Mouse (Mus musculus) forebrain, embryonic 11.5 days (tissue): ENCODE measurements around the gene Irak2. TPM values are rescaled to one million over a fixed set of nuclear protein-coding genes. Genes with fewer than 3 reads are reported as not detected.

Source experiments
- ATAC-seq: fragments of 200-750 bp; cut with Nextera tagmentation; replicated peaks from 2 replicates; pipeline ENCODE4 v1.8.0; 2017; ENCODE audit warnings: moderate TSS enrichment; ENCODE audit not compliant: low FRiP score
- DNase-seq: peaks from one replicate; pipeline ENCODE4 v3.0.0-alpha.2; 2017; ENCODE audit warnings: low spot score
- H3K27ac ChIP-seq: fragments of 300-500 bp; sonication (generic); 2 replicates; pipeline ENCODE4 v1.5.1; 2014; ENCODE audit warnings: low read depth, low read length
- H3K27me3 ChIP-seq: fragments of 300-500 bp; sonication (generic); 2 replicates; pipeline ENCODE4 v1.6.1; 2014; ENCODE audit warnings: mild to moderate bottlenecking, low read length, mixed read lengths; ENCODE audit not compliant: control insufficient read depth, insufficient read depth
- H3K36me3 ChIP-seq: fragments of 300-500 bp; sonication (generic); 2 replicates; pipeline ENCODE4 v1.6.1; 2014; ENCODE audit warnings: mild to moderate bottlenecking, low read length, moderate library complexity, mixed read lengths; ENCODE audit not compliant: control insufficient read depth, insufficient read depth
- H3K4me1 ChIP-seq: fragments of 300-500 bp; sonication (generic); replicated peaks from 2 replicates; pipeline ENCODE4 v1.6.1; 2014; ENCODE audit warnings: low read length, mixed read lengths; ENCODE audit not compliant: control insufficient read depth, insufficient read depth
- H3K4me2 ChIP-seq: fragments of 300-500 bp; sonication (generic); 2 replicates; pipeline ENCODE4 v1.6.1; 2014; ENCODE audit warnings: low read depth, mild to moderate bottlenecking, low read length, moderate library complexity, mixed read lengths; ENCODE audit not compliant: severe bottlenecking
- H3K4me3 ChIP-seq: fragments of 300-500 bp; sonication (generic); 2 replicates; pipeline ENCODE4 v1.5.1; 2014; ENCODE audit warnings: low read depth, low read length
- H3K9ac ChIP-seq: fragments of 300-500 bp; sonication (generic); 2 replicates; pipeline ENCODE4 v1.6.1; 2014; ENCODE audit warnings: low read length
- H3K9me3 ChIP-seq: fragments of 300-500 bp; sonication (generic); 2 replicates; pipeline ENCODE4 v1.6.1; 2016; ENCODE audit warnings: low read length, mixed read lengths; ENCODE audit not compliant: control insufficient read depth
- WGBS: fragments of 180-500 bp; shearing (Covaris S2); extraction: QIAGEN DNeasy Blood & Tissue Kit; methylation state at CpG from one replicate; pipeline ENCODE4 v1.1.7; 2014; 5-methylcytosine and 5-hydroxymethylcytosine counted together
- polyA plus RNA-seq: library from polyadenylated mRNA; unstranded; fragments of >200 nt; fragmentation: Nextera tagmentation; extraction: Ambion mirVana; gene quantifications from 2 replicates; pipeline ENCODE4 v1.2.1, GENCODE M21; 2014

Irak2 gene
- polyA plus RNA-seq, 1 experiment from 2014 or later, result 1.6 TPM

DNA sequence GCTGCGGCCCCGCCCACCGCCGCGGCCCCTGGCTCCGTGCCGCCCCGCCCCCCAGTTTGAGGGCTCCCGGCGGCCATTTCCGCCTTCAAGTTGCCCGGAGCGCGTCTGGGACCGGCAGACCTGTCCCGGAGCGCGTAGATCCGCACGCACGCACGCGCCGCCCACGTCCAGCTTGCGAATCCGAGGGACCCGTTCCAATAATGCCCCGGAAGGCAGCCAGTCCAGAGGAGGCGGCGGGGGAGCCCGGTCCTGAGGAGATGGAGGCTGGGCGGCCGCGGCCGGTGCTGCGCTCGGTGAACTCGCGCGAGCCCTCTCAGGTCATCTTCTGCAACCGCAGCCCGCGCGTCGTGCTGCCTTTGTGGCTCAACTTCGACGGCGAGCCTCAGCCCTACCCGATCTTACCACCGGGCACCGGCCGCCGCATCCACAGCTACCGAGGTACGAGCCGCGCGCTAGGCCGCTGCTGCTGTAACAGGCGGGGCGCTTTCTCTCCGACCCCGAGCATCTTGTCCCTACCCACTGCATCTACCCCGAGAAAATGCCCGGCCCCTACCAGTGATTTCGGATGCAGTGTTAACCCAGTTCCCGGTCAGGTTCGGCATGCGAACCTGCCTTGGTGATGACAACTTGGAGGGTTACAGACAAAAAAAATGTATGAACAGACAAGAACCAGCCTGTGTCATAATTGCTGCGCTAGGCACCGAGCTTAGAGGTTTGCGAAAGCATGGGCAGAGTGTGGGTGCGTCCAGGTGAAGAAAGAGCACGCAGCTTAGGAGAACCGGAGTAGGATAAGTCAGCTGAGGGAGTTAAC is 14.1 kb upstream of the Irak2 start, which contains the start of gene Vhl:
TSS of gene Vhl (plus strand) at position 19 of the 811 bp plus-strand sequence.
- Histone ChIP-seq H3K27me3 (no peaks in the 10 kb centered on the region), H3K4me1 (peaks cover 9% of the 10 kb centered on the region), H3K36me3 (peaks cover 3% of the 10 kb centered on the region; the same call in 1 of the 2 replicates), H3K27ac (peak within 1 kb of the TSS; percentile 75), H3K9ac (peak within 1 kb of the TSS; percentile 89), H3K9me3 (no peaks in the 10 kb centered on the region), H3K4me2 (peak within 1 kb of the TSS; percentile 76), H3K4me3 (peak within 1 kb of the TSS; percentile 73)
- WGBS, result under 1% methylated on average over 71 of the region's 76 CpGs
- peak; percentile 94 for DNase-seq
- peak; percentile 91 for ATAC-seq

DNA sequence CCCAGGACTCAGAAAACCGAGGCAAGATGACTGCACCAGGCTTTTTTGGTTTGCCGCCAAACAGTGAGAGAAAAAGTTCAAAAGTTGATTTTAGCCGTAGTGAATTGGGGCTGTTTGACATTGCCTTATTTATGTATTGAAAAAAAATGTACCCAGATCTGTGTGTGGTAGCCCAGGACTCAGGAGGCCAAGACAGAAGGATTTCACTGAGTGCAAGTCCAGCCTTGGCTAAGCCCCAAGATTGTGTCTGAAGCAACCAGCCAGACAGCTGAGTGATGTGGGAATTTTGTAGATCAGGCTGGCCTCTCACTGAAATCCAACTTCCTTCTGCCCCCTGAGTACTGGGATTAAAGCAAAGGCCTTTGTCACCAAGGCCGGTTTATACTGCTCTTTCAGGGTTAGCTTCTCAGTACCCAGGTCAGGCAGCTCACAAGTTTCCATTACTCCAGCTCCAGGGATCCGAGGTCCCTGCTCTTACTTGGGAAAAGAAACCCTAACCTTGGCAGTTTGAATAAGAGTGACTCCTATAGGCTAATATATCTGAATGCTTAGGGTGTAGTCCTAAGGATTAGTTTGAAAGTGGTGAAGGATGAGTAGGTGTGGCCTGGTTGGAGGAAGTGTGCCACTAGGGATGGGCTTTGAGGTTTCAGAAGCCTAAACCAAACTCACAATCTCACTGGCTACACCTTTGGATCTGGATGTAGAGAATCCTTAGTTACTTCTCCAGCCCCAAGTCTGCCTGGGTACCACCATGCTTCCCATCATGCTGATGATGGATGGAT is 13.1 kb upstream of the Irak2 start:
- ATAC-seq, result no peak
- Histone ChIP-seq H3K4me3 (peak overlapping the region; percentile 73), H3K36me3 (peaks cover 3% of the 10 kb centered on the region; the same call in 1 of the 2 replicates), H3K27ac (no peak overlapping the region), H3K9me3 (no peaks in the 10 kb centered on the region), H3K27me3 (no peaks in the 10 kb centered on the region), H3K4me1 (peaks cover 9% of the 10 kb centered on the region), H3K4me2 (peak overlapping the region; percentile 76), H3K9ac (peak overlapping the region; percentile 89)
- no peak for DNase-seq
- WGBS, result 59% methylated on average over 5 of the region's 5 CpGs

DNA sequence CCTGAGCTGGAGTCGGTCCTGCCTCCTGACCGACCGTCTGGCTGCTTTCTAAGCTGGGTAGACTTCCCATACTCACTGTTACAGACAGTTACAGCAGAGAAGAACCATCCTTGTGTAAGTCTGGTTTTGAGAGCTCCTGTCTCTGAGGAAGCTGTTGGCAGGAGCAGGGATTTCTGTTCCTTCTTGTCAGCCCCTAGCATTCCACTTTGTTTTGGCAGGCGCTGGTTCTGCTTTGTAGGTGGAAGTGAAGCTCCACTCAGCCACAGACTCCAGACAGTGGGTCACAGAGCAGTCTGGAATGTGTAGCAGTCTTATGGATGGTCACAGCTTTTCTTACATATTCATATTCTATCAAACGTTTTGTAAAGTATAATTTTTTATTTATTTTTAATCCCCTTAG is 7.9 kb upstream of the Irak2 start:
- Histone ChIP-seq H3K4me3 (no peak overlapping the region), H3K36me3 (peaks cover 3% of the 10 kb centered on the region; the same call in 1 of the 2 replicates), H3K4me2 (no peak overlapping the region), H3K27me3 (no peaks in the 10 kb centered on the region), H3K9me3 (no peaks in the 10 kb centered on the region), H3K9ac (no peak overlapping the region), H3K4me1 (peaks cover 4% of the 10 kb centered on the region), H3K27ac (no peak overlapping the region)
- 81% methylated on average over 5 of the region's 5 CpGs for WGBS
- ATAC-seq (no peak), DNase-seq (no peak)

DNA sequence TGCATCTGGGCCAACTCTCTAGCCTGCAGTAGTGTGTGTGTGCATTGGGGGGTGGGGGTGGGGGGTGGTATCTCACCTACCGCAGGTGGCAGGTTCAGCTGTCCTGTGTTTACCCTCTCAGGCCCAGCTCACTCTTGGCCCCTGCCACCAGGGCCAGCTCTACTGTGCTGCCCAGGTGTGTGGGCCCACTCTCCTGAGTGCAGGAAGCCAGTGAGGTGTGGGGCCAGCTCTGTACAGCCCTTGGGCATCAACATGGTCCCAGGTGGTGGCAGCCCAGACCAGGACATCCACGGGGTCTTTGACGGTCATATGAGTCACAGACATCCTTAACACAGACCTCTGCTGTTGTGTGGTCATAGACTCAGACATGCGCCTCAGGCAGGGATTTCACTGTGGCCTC is 5.4 kb upstream of the Irak2 start:
- no peaks in the 10 kb centered on the region for H3K9me3 ChIP-seq
- ATAC-seq (no peak), DNase-seq (no peak)
- H3K4me1 ChIP-seq, result no peaks in the 10 kb centered on the region
- no peaks in the 10 kb centered on the region; the same call in 1 of the 2 replicates for H3K36me3 ChIP-seq
- H3K27ac ChIP-seq, result no peak overlapping the region
- 95% methylated on average over 4 of the region's 4 CpGs for WGBS
- no peak overlapping the region for H3K4me3 ChIP-seq
- H3K9ac ChIP-seq, result no peak overlapping the region
- no peaks in the 10 kb centered on the region for H3K27me3 ChIP-seq
- no peak overlapping the region for H3K4me2 ChIP-seq

DNA sequence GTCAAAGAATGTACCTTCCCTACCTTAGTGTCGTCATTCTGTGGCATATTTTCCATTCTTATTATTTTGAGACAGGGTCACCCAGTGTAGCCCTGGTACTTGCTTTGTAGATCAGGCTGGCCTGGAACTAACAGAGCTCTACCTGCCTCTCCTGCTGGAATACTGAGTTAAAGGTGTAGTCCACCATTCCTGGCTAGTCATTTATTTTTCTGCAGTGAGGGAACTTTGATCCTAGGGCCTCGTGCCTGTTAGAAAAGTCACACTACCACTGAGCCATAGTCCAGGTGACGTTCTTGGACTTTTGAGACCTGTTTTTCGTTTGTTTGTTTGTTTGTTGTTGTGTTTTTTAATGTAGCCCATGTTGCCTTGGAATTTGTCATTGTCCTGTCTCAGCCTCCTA is 934 bp downstream of the Irak2 start:
- WGBS, result 88% methylated on average over 4 of the region's 4 CpGs
- no peaks in the 10 kb centered on the region for H3K36me3 ChIP-seq
- no peak for DNase-seq

DNA sequence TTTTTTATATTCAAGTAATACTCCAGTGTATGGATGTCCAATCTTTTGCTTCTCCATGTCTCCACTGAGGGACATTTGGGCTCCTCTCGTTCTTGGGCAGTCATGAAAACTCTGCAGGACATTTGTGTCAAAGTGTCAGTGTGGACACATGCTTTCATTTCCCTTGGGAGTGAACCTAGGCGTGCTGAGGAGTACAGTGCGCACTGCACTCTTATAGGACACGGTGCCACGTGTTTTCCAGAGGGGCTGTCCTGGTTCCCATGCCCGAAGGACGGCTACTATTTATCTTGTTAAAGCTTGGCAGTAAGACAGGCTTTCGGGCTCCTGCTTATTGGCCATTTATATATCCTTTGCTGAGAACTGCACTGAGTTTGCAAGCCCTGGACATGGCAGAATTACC is 4.3 kb downstream of the Irak2 start:
- Histone ChIP-seq H3K27ac (no peak overlapping the region), H3K4me1 (no peaks in the 10 kb centered on the region), H3K4me3 (no peak overlapping the region), H3K9me3 (no peaks in the 10 kb centered on the region), H3K9ac (no peak overlapping the region), H3K4me2 (no peak overlapping the region), H3K27me3 (no peaks in the 10 kb centered on the region), H3K36me3 (no peaks in the 10 kb centered on the region)
- DNase-seq (no peak), ATAC-seq (no peak)
- 87% methylated on average over 8 of the region's 8 CpGs for WGBS

More for the DNA sequence above, 934 bp downstream of the Irak2 start:
- Histone ChIP-seq H3K4me1 (no peaks in the 10 kb centered on the region), H3K4me3 (no peak overlapping the region), H3K27me3 (no peaks in the 10 kb centered on the region), H3K9me3 (no peaks in the 10 kb centered on the region), H3K4me2 (no peak overlapping the region), H3K9ac (no peak overlapping the region), H3K27ac (no peak overlapping the region)
- no peak for ATAC-seq

DNA sequence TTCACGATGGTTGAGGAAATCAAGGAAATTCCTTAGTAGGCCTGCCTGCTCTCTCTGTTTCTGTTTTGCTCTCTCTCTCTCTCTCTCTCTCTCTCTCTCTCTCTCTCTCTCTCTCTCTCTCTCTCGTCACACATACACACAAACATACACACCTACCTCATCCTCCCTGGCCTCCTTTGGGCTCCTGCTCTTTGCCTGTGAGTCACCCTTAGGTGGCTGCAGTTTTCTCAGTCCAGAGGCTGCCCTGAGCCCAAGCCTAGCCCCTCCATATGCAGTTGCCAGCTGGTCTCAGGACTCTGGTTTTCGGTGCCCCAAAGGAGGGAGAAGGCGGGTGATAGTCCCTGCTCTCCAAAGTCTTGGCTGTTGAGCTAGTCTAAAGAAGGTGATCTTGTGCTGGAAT is 4.8 kb downstream of the Irak2 start:
- H3K36me3 ChIP-seq, result no peaks in the 10 kb centered on the region
- no peaks in the 10 kb centered on the region for H3K9me3 ChIP-seq
- no peaks in the 10 kb centered on the region for H3K4me1 ChIP-seq
- no peak for ATAC-seq
- no peak overlapping the region for H3K9ac ChIP-seq
- no peak overlapping the region for H3K27ac ChIP-seq
- no peak overlapping the region for H3K4me2 ChIP-seq
- no peak overlapping the region for H3K4me3 ChIP-seq
- WGBS, result 72% methylated on average over 4 of the region's 4 CpGs
- H3K27me3 ChIP-seq, result no peaks in the 10 kb centered on the region
- DNase-seq, result no peak

DNA sequence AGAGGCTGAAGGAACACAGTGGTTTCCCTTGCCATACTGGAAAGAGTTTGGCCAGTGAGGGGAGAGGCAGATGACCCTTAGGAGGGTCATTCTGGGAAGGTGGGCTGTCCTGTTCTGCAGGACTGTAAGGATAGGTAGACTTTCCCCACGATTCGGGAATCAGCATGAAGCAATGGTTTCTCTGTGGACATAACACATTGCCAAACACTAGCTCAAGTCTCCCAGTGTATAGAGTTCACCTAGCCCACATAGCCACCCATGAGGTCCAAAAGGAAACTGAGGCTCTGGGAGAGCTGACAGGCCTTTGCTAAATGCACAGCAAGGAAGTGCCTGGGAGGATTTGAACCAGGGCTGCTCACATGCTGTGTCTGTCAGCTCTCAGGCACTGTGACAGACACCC is 5.7 kb downstream of the Irak2 start:
- Histone ChIP-seq H3K27ac (no peak overlapping the region), H3K4me1 (no peaks in the 10 kb centered on the region), H3K4me3 (no peak overlapping the region), H3K36me3 (no peaks in the 10 kb centered on the region), H3K9me3 (no peaks in the 10 kb centered on the region), H3K27me3 (no peaks in the 10 kb centered on the region), H3K4me2 (no peak overlapping the region), H3K9ac (no peak overlapping the region)
- DNase-seq, result no peak
- ATAC-seq, result no peak
- WGBS, result 89% methylated on average over 2 of the region's 2 CpGs
